Comparison of ENCODE assay signal across 12 mouse cellular contexts in genomic region chr13:53011426-53011825, GRCm38 (mm10). TPM values are rescaled to one million over a fixed set of nuclear protein-coding genes. Genes with fewer than 3 reads are reported as not detected.
A peak's percentile ranks its signal among the peaks of the same experiment; 100 is the strongest.
DNase-seq lines count a peak whose midpoint lies in the region; ATAC-seq lines count a peak whose summit lies in the region.
"Had no signal": no experiment of that assay in that cellular context is flagged by ENCODE, and none has a peak within 500 bp of the region (broad histone marks: within the 10 kb centered on the region; RNA-seq: fewer than 3 reads in every experiment).

No protein-coding gene starts in this region.

- DNase-seq in hindbrain, embryonic 10.5 days (ENCODE audit: low spot score), result peak; percentile 24
- no peak for DNase-seq in hindbrain, embryonic 11.5 days (ENCODE audit: low spot score)
- DNase-seq in right cerebral cortex, postnatal 10 days (ENCODE audit: low spot score in 2 of 2), result peak; percentile 50 to 56
- no peak for DNase-seq in right cerebral cortex, postnatal 36 days (ENCODE audit: low spot score in 2 of 2)
- no peak for DNase-seq in adrenal gland, postnatal 25 days
- DNase-seq in yolk sac, embryonic 10.5 days (ENCODE audit: low spot score), result no peak
- no peak for DNase-seq in urinary bladder, postnatal 10 days (ENCODE audit: low spot score)
- DNase-seq: liver, embryonic 13.5 days; thymus, adult 18-20 months had no signal

- no peak overlapping the region for H3K4me2 ChIP-seq in hindbrain, embryonic 11.5 days (replicated peaks; ENCODE audit: low read depth, low read length)
- no peak overlapping the region for H3K4me2 ChIP-seq in intestine, embryonic 16.5 days (ENCODE audit: low read depth, low read length)
- H3K4me2 ChIP-seq: liver, embryonic 13.5 days had no signal

- H3K9me3 ChIP-seq in hindbrain, embryonic 10.5 days, result no peaks in the 10 kb centered on the region
- H3K9me3 ChIP-seq in hindbrain, embryonic 11.5 days (ENCODE audit: control insufficient read depth, low read length), result no peaks in the 10 kb centered on the region
- H3K9me3 ChIP-seq in intestine, embryonic 16.5 days (ENCODE audit: control insufficient read depth, low read length), result no peaks in the 10 kb centered on the region
- H3K9me3 ChIP-seq: liver, embryonic 13.5 days had no signal

- no peak overlapping the region for H3K9ac ChIP-seq in hindbrain, embryonic 11.5 days (ENCODE audit: low read depth, low read length)
- no peak overlapping the region for H3K9ac ChIP-seq in intestine, embryonic 16.5 days (ENCODE audit: low read depth, low read length)
- H3K9ac ChIP-seq: liver, embryonic 13.5 days had no signal

- no peaks in the 10 kb centered on the region for H3K36me3 ChIP-seq in hindbrain, embryonic 10.5 days
- H3K36me3 ChIP-seq in hindbrain, embryonic 11.5 days (ENCODE audit: control insufficient read depth, insufficient read depth, low read length), result no peaks in the 10 kb centered on the region
- no peaks in the 10 kb centered on the region for H3K36me3 ChIP-seq in intestine, embryonic 16.5 days (ENCODE audit: control insufficient read depth, insufficient read depth, low read length)
- H3K36me3 ChIP-seq: liver, embryonic 13.5 days had no signal

- ATAC-seq in hindbrain, embryonic 11.5 days (ENCODE audit: low FRiP score), result no peak
- ATAC-seq in intestine, embryonic 16.5 days, result peak; percentile 68
- ATAC-seq: CD4-positive, CD25-positive, alpha-beta regulatory T cell, adult 4 months; inflammation-experienced regulatory T-cells, adult 6 months had no signal

- H3K27me3 ChIP-seq in hindbrain, embryonic 10.5 days (ENCODE audit: insufficient read depth, poor library complexity, severe bottlenecking), result no peaks in the 10 kb centered on the region
- no peaks in the 10 kb centered on the region for H3K27me3 ChIP-seq in hindbrain, embryonic 11.5 days (ENCODE audit: control insufficient read depth, insufficient read depth, low read length)
- no peaks in the 10 kb centered on the region for H3K27me3 ChIP-seq in intestine, embryonic 16.5 days (replicated peaks; ENCODE audit: control insufficient read depth, insufficient read depth, low read length)
- H3K27me3 ChIP-seq: liver, embryonic 13.5 days had no signal

- H3K4me3 ChIP-seq in hindbrain, embryonic 10.5 days, result no peak overlapping the region
- no peak overlapping the region for H3K4me3 ChIP-seq in hindbrain, embryonic 11.5 days (ENCODE audit: low read depth, low read length)
- no peak overlapping the region for H3K4me3 ChIP-seq in intestine, embryonic 16.5 days (ENCODE audit: low read length)
- H3K4me3 ChIP-seq: liver, embryonic 13.5 days had no signal

- peaks cover 14% of the 10 kb centered on the region for H3K4me1 ChIP-seq in hindbrain, embryonic 10.5 days (replicated peaks)
- no peaks in the 10 kb centered on the region; the same call in 1 of the 2 replicates for H3K4me1 ChIP-seq in hindbrain, embryonic 11.5 days (replicated peaks; ENCODE audit: control insufficient read depth, insufficient read depth, low read length)
- H3K4me1 ChIP-seq in intestine, embryonic 16.5 days (ENCODE audit: control insufficient read depth, insufficient read depth, low read length), result 0 out of 2 replicates have a peak, but pooled peaks cover 14% of the 10 kb centered on the region
- H3K4me1 ChIP-seq: liver, embryonic 13.5 days had no signal

- 31% methylated on average over 12 of the region's 12 CpGs for WGBS in hindbrain, embryonic 10.5 days
- 35% methylated on average over 12 of the region's 12 CpGs for WGBS in hindbrain, embryonic 11.5 days
- 25% methylated on average over 12 of the region's 12 CpGs for WGBS in intestine, embryonic 16.5 days

- no peak overlapping the region for H3K27ac ChIP-seq in hindbrain, embryonic 10.5 days
- no peak overlapping the region for H3K27ac ChIP-seq in hindbrain, embryonic 11.5 days (ENCODE audit: low read depth, low read length)
- H3K27ac ChIP-seq in intestine, embryonic 16.5 days (ENCODE audit: low read length), result 0 out of 2 replicates have a peak overlapping the region, but pooled peaks have one; percentile 4
- H3K27ac ChIP-seq: liver, embryonic 13.5 days had no signal

RNA-seq across cellular contexts. Expression of gene Nfil3, which starts 30.6 kb away (rescaled TPM):
- polyA plus RNA-seq in hindbrain, embryonic 10.5 days (2016; fragmentation: Nextera tagmentation; extraction: Ambion mirVana), result 21.9 and 25.9 TPM in 2 replicates
- polyA plus RNA-seq in hindbrain, embryonic 11.5 days (2014; fragmentation: Nextera tagmentation; extraction: Ambion mirVana), result 27.1 and 30.0 TPM in 2 replicates
- 28.4 and 30.0 TPM in 2 replicates for polyA plus RNA-seq in intestine, embryonic 16.5 days (2015; fragmentation: Nextera tagmentation; extraction: Ambion mirVana)
- total RNA-seq in adrenal gland, postnatal 25 days (2021), result 11.6 and 18.4 TPM in 2 replicates

Comparison
In these comparisons a context has a peak if more than half of its experiments do, and no peak if none do; other contexts are left out.
1. DNase-seq: peak in hindbrain, embryonic 10.5 days (single experiment) and right cerebral cortex, postnatal 10 days (2 of 2); none in hindbrain, embryonic 11.5 days (single experiment), right cerebral cortex, postnatal 36 days (0 of 2), adrenal gland, postnatal 25 days (single experiment), yolk sac, embryonic 10.5 days (single experiment) and urinary bladder, postnatal 10 days (single experiment).